Mouse (Mus musculus) thymus, postnatal 4 days (tissue): ENCODE data around the gene Nrarp.

Experiments
- DNase-seq: peaks from one replicate; pipeline ENCODE4 v3.0.0; 2021

Gene Nrarp

DNA sequence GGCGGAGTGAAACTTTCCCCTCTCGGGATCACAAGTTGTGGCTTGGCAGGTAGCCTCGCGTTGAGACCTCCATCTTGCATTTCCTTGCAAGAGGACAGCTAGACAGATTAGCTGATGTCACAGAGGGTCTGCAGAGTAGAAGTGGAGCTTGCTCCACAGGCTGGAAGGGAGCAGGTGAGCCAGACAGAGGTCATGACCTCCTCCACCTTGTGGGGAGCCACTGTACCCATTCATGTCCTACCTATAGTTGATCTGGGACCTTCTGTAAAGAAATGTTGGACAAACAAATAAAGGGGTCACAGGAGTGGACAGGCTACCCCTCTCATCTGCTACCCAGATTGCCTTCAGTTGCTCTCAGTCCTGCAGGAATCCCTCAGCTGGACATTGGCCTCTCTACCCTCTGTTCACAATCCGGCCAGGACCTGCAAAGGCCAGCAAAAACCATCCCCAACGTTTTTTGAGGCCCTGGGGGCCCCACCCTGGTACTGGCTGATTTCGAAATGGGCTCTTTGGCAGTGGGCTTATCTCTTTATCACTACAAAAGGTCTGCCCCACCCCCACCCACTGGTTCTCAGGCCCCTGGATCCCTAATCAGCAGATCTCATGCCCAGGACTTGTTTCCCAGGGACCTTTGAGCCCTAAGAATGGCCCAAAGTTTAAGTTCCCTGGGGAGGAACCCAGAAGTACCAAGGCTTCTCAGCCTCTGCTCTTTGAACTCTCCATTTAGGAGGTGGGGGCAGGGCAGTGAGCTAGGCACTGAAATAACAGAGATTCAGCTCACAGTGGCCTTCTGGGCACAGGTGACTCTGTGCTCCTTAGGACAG lies 5.5 kb upstream of the Nrarp start:
- DNase-seq: no peak

- no peak for DNase-seq
These were observed 4.9 kb upstream of the Nrarp start for GRCm38 (mm10) chr2:25175690-25176078.

DNA sequence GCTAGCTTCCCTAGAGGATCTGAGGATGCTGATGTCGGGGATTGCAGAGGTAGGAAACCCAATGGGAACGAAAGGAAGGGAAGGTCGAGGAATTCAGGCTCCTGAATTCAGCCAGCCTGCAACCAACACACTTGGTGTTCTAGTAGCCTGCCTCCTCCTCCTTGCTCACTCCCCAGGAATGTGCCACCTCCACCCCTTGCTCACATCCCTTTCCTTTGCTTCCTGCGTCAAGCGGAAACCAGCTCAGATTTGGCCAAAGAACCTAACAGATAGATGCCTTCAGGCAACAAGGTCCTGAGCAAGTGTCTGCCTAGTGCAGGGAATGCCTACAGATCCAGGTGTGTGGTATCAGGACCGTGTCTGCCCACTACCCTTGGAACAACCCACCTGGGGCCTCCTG lies 4.0 kb upstream of the Nrarp start:
- DNase-seq: no peak

GRCm38 (mm10) chr2:25177076-25177475 lies 3.5 kb upstream of the Nrarp start:
- DNase-seq: no peak

DNA sequence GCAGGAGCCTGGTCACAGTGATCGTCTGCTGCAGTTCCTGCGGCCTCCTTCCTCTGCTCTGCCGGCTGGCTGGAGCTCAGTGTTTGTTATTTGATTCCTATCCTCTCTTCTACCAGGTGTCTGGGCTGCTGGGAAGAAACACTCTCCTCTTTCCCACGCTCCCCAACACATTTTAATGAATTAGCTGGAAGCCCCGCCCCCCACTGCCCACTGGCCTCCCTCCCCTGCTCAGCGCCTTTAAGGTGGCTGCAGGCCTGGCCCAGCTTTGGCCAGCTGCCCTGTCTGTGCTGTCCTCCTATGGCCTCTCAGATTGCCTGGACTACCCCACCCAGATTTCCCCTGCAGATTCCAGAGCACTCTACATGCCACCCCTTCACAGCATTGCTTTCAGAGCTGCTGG lies 2.9 kb upstream of the Nrarp start:
- DNase-seq: no peak

DNA sequence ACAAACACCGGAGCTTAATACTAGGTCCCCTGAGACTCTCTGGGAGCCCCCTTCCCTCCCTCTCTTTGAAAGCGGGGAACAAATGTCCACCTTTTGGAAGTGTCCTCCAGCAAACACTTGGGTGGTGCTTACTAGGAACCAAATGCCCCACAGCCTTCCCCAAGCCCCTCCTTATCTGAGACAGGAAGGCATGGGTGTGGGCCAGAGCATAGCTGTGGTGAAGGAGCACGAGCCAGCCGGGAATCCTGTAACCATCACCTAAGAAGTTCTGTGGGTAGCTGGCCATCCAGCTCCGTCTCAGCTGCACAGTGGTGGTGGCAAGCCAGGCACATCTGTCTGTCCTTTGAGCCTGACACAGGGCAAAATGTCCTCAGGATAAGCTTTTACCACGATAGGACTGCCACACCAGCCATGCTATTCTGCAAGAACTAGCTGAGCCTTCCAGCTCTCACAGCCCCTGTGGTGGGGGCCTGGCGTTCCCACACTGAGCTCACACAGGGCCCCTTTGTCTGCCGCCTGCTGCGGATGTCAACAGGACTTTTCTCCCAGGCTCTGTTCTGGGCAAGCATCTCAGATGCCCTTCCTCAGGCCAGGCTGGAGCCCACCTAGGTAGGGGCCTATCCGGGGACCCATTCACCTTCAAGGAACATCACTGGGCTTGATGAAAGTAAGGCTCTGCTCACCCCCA lies 2.1 kb upstream of the Nrarp start:
- no peak for DNase-seq

DNA sequence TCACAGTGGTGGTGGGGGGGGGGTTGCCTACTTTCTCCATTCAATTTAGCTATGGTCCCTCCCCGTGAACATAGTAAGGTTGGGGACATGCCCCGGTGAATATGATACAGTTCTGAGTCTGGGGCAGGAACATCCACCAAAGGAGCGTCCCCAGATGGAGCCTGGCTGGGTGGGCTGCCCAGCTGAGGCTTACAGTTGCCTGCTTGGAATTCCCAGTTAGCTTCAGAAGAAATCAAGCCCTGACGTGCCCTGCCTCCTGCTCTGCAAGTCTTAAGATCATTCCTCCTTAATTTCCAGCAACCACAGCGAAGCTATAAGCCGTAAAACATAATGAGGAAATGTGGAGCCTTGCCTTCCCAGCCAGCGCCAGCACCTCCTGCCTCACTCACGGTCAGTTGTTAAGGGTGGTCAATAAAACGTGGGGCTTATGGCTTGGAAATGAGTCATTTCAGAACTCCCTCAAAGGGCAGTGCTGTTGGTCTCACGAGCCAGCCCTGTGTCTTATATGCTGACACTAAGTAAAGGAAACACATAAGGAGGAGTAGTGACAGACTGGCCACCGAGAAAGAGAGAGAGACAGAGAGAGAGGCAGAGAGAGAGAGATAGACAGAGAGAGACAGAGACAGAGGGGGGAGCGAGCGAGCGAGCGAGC lies 866 bp upstream of the Nrarp start:
- no peak for DNase-seq

DNA sequence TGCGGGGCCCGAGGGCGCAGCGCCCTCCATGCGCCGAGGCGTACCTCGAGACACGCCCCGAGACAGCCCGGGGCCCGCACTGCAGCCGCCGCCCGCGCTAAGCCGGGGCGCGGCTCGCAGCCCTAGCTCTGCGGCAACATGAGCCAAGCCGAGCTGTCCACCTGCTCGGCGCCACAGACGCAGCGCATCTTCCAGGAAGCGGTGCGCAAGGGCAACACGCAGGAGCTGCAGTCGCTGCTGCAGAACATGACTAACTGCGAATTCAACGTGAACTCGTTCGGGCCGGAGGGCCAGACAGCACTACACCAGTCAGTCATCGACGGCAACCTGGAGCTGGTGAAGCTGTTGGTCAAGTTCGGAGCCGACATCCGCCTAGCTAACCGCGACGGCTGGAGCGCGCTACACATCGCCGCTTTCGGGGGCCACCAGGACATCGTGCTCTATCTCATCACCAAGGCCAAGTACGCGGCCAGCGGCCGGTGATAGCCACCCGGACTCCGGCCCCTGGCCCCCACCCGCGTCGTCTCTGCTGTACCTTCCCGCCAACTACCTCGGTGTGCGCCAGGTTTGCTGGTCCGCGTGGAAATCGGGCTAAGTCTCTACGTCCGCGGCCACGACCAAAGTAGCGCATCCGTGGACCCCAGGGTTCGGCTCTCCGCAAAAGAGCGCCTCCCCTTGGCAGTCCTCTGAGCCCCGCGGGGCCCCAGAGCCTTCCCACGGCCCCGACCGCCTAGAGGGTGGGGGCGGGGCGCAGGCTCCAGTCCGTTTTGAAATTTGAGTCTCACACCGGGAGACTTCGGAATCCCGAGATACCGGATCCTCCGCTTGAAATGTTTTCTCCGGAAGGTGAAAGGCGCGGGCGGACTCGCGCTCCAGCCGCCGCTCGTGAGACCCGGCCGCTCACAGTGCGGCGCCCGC lies 674 bp downstream of the Nrarp start:
- DNase-seq: peak; percentile 75

DNA sequence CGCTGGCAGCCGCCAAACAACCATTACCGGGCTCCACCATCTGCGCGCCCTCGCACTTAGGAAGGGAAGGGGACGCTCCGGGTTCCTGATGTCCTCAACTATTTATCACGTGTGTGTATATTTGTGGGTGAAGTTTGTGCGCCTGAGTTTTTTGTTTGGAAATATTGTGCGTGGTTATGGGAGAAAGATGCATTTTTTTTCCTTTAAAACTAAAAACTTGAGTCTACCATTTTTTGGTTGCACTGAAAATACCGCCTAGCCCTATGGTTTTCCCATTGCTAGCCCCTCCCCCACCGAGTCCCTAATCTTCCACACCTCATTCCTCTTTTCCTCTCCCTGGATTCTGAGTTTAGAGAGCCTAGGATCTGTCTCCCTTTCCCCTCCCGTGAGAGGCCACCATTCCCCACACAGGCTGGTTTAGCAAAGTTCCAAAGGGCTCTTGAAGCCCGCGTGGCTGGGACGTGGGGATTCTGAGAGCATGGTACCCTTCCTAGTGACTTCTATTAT lies 1.4 kb downstream of the Nrarp start:
- no peak for DNase-seq

DNA sequence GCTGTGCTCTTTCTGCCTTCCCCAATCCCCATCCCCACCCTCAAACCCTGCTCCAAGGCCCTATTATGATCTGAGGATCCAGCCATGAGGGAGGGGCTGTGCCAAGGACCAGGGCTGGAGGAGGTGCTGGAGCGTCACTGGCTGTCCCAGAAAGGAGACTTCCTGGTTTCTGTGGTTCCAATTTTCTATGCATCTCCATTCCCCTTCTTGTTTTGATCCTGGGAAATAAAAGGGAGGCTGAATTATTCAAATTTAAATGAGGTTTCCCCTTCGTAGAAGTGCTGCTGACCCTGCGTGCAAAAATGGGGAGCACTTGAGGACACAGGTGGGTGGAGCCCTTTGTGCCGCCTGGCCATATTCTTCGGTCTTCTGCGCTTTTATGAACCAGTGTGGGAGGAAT lies 2.1 kb downstream of the Nrarp start:
- DNase-seq: no peak

DNA sequence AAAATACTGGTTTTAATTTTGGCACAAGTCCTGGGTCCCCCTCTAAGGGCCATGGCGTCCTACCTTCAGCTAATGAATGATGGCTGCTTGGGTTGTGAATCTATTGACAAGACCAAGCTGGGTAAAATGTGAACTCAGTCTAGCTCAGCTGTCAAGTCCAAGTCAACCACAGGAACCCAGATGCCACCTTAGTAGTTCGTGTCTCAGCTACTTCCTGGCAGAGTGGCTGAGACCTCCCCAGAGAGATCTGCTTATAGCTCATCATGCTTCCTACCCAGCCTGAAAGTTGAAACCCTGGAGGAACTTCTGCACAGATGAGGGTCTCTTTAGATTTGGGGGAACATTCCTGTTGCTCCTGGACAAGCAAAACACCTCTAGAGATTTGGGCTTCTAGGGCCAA lies 2.8 kb downstream of the Nrarp start:
- DNase-seq: peak; percentile 36

DNA sequence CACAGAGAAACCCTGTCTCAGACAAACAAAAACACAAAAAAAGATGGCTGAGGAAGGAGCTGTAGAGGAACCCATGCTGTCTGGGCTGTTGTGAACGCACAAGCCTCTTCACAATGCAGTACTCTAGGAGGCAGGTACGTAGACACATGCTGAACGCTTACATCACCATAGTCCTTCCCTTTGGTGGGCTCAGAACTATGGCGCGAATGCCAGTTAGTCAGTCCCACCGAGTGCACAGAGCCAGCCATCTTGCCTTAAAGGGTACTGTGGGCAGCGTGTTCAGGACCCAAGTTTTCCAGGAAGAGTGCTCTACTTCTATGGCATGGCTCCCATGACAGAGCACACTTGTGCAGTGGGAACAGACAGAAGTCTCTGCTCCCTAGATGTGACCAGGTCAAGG lies 3.9 kb downstream of the Nrarp start:
- DNase-seq: no peak

GRCm38 (mm10) chr2:25185625-25186574 lies 5.3 kb downstream of the Nrarp start:
- peak; percentile 81 for DNase-seq

DNA sequence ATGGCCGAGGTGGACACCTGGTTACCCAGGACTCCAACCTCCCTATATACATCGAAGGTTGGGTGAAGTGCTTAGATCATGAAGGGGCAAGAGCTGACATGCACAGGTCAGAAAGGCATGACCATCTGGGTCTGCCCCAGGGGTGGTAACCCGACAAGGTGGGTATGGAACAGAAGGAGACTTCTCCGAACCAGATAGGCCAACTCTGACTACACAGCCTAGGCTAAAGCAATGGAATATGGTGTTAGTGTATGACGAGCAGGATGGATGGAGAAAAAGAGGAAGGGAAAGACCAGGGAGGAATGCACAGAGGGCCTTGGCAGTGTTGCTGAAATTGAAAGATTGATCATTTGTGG lies 6.0 kb downstream of the Nrarp start:
- DNase-seq: no peak

GRCm38 (mm10) chr2:25187841-25188240 lies 7.3 kb downstream of the Nrarp start:
- DNase-seq: no peak

DNA sequence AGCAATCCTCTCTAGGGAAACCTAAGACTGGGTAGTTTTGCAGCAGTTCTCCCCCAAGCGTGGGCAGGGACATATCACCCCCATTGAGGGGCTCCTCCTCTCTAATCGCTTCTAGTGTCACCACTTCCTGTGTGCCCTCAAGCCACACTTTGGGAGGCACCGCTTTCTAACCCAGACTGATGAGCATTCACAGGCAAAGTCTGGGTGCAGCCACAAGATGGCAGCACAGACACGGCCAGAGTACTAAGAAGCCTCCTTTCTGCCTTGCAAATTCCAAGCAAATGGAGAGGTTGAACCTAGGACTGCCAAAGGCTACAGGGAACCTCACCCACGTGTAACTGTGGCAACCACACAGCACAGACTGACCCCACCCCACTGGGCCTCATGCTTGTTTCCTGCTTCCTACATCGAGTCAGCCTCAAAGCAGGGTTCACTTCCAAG lies 12.8 kb downstream of the Nrarp start:
- peak; percentile 86 for DNase-seq

DNA sequence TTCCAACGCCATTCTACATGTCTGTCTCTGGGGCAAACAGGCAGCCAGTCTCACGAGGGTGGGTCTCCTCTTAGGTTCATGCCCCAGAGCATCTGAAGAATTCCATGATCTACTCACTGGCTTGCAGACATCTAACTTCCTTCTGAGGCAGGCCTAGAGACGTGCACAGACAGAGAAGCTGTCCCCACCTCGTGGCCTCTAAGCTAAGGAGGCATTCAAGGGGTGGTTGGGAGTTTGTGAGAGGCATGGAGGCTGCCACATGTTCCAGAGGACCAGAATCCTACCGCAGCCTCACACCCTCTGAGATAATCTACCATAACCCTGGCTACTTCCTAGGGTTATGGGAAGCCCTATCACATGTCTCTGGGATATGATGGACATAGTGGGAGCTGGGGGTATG lies 13.4 kb downstream of the Nrarp start:
- no peak for DNase-seq

- peak; percentile 57 for DNase-seq
These were observed 14.1 kb downstream of the Nrarp start for GRCm38 (mm10) chr2:25194486-25195171.

DNA sequence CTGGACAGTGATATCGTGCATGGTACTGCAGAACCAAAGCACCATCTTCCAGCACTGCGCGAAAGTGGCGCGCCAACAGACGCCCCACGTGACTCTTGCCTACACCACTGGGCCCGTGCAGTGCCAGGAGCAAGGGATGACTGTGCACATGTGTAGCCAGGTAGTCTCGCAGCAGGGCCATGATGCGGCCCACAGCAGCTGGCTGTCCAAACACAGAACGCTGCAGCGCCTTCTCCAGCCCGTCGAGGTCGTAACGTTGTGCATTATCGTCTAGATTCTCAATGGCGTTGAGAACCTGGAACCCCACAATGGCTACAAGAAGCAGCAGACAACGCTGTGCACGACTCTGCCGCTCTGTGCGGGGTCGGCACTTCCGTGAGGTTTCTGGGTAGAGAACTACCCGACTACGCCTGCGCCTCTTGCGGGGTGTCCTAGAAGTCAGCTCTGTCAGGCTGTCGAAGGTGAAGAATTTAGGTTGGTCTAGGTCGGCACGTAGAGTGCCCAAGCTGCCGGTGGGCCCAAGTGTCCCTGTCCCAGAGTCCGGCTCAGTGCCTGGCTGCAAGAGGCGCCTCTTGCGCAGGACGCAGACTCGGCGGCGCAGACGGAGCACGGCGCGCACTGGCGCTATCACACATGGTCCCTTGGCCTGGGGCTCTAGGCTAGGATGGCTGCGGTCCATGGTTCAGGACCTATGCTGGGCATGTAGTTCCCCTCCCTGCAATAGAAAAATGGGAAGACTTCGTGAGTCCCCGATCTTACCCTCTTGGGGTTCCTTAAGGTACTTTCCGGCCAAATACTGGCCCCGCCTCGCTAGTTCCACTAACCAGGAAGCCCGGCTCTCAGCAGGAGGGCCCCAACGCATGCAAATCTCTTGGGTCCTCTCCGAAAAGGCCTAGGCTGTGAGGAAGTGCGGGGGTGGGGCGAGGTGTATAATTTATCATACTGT lies 14.9 kb downstream of the Nrarp start:
- DNase-seq: peak; percentile 79
